Mouse (Mus musculus): ENCODE results near the gene Fcer1a. TPM values are rescaled to one million over a fixed set of nuclear protein-coding genes. Genes with fewer than 3 reads are reported as not detected.
"Not testable (repeated sequence)": the region's sequence is repeated elsewhere in the genome, so short reads cannot be mapped to it uniquely, and the experiment has no call there.

Fcer1a gene
- polyA plus RNA-seq (2012; fragmentation: generic; extraction: Trizol), result not detected

DNA sequence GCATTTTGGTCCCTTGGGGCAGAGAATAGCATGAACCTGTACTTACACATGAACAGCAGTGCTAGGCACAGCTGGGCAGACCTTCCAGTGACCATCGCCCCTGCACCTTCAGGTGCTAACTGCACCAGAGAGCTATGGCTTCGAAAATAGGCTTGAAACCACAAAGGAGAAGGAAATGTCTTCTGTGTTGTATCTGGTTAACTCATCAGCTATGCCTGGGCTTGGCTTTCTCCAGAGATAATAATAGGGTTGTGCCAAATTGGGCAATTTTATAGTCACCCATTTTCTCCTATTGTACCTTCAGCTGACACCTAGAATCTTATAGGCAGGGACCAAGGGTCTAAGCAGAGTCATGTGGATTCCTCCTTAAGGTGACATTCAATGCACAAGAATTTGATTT lies at the start of gene Fcer1a:
Gene Fcer1a, minus strand, starts transcription at position 134 of the 400 bp plus-strand sequence.
- no peak for TF ChIP-seq TCF12 (IDR thresholded peaks at IDR 0.05; ENCODE audit: insufficient read depth, poor library complexity, severe bottlenecking)
- TF ChIP-seq MYOG (IDR thresholded peaks at IDR 0.05; ENCODE audit: control insufficient read depth in 1 of 3, insufficient read depth in 1 of 3, insufficient read length in 2 of 3, low read depth in 2 of 3), result no peak
- TF ChIP-seq SRF (IDR thresholded peaks at IDR 0.05; ENCODE audit: control insufficient read depth, insufficient read length, low read depth), result no peak
- no peak for TF ChIP-seq TCF3 (IDR thresholded peaks at IDR 0.05; ENCODE audit: insufficient read length, low read depth)
- TF ChIP-seq POLR2AphosphoS2 (IDR thresholded peaks at IDR 0.05; ENCODE audit: insufficient read length, low read depth), result no peak
- no peak for TF ChIP-seq REST (IDR thresholded peaks at IDR 0.05; ENCODE audit: insufficient read depth, insufficient read length)
- TF ChIP-seq USF1 (IDR thresholded peaks at IDR 0.05; ENCODE audit: low read depth), result no peak
- no peak for TF ChIP-seq MAX (IDR thresholded peaks at IDR 0.05; ENCODE audit: low read depth)
- TF ChIP-seq CEBPB (IDR thresholded peaks at IDR 0.05; ENCODE audit: insufficient read depth, poor library complexity, severe bottlenecking), result no peak
- TF ChIP-seq POLR2A (IDR thresholded peaks at IDR 0.05; ENCODE audit: insufficient read length, low read depth), result no peak
- no peak for TF ChIP-seq MYOD1 (IDR thresholded peaks at IDR 0.05; ENCODE audit: control insufficient read depth in 1 of 3, insufficient read length in 2 of 3, low read depth in 2 of 3)
- no peak for TF ChIP-seq E2F4 (IDR thresholded peaks at IDR 0.05; ENCODE audit: insufficient read depth)
- no peak within 1 kb of the TSS for H3ac ChIP-seq (ENCODE audit: control insufficient read depth, insufficient read length)
- H3K4me2 ChIP-seq (ENCODE audit: low read depth), result no peak within 1 kb of the TSS
- no peaks in the 10 kb centered on the region for H3K27me3 ChIP-seq (ENCODE audit: control insufficient read depth, insufficient read depth, insufficient read length)
- H3K4me3 ChIP-seq, result no peak within 1 kb of the TSS
- no peaks in the 10 kb centered on the region for H3K36me3 ChIP-seq (ENCODE audit: control insufficient read depth, insufficient read depth)
- no peaks in the 10 kb centered on the region for H3K79me2 ChIP-seq (ENCODE audit: control insufficient read depth, insufficient read depth)

DNA sequence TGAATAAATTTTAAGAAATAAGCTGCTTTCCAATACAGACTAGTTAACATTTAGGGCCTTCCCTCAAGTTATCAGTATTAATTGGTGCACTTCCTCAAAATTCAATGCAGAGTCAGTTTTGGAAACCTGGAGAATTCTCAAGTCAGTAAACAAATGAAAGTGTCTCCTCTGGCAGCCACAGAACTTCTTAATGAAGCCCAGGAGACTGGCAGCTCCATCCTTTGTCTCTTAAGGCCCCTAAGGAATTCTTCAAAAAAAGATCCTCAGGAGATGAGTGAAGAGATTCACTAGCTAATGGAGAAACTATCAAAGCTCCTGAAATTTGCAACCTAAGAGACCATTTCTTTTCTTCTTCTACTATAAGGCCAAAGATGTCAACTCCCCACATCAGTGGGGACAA lies 38.7 kb upstream of the Fcer1a start, which contains the start of gene Olfr418:
Gene Olfr418, plus strand, starts transcription at position 301 of the 400 bp plus-strand sequence.
- no peaks in the 10 kb centered on the region for H3K79me2 ChIP-seq (ENCODE audit: control insufficient read depth, insufficient read depth)
- no peaks in the 10 kb centered on the region for H3K36me3 ChIP-seq (ENCODE audit: control insufficient read depth, insufficient read depth)
- H3K4me2 ChIP-seq (ENCODE audit: low read depth), result no peak within 1 kb of the TSS
- TF ChIP-seq POLR2A (IDR thresholded peaks at IDR 0.05; ENCODE audit: insufficient read length, low read depth), result no peak
- TF ChIP-seq MAX (IDR thresholded peaks at IDR 0.05; ENCODE audit: low read depth), result no peak
- no peak for TF ChIP-seq E2F4 (IDR thresholded peaks at IDR 0.05; ENCODE audit: insufficient read depth)
- no peak for TF ChIP-seq USF1 (IDR thresholded peaks at IDR 0.05; ENCODE audit: low read depth)
- TF ChIP-seq MYOG (IDR thresholded peaks at IDR 0.05; ENCODE audit: control insufficient read depth in 1 of 3, insufficient read depth in 1 of 3, insufficient read length in 2 of 3, low read depth in 2 of 3), result no peak
- no peak for TF ChIP-seq TCF12 (IDR thresholded peaks at IDR 0.05; ENCODE audit: insufficient read depth, poor library complexity, severe bottlenecking)
- no peak for TF ChIP-seq TCF3 (IDR thresholded peaks at IDR 0.05; ENCODE audit: insufficient read length, low read depth)
- no peak for TF ChIP-seq POLR2AphosphoS2 (IDR thresholded peaks at IDR 0.05; ENCODE audit: insufficient read length, low read depth)
- TF ChIP-seq SRF (IDR thresholded peaks at IDR 0.05; ENCODE audit: control insufficient read depth, insufficient read length, low read depth), result no peak
- no peak for TF ChIP-seq CEBPB (IDR thresholded peaks at IDR 0.05; ENCODE audit: insufficient read depth, poor library complexity, severe bottlenecking)
- no peak for TF ChIP-seq REST (IDR thresholded peaks at IDR 0.05; ENCODE audit: insufficient read depth, insufficient read length)
- no peak for TF ChIP-seq MYOD1 (IDR thresholded peaks at IDR 0.05; ENCODE audit: control insufficient read depth in 1 of 3, insufficient read length in 2 of 3, low read depth in 2 of 3)
- no peaks in the 10 kb centered on the region for H3K27me3 ChIP-seq (ENCODE audit: control insufficient read depth, insufficient read depth, insufficient read length)
- H3ac ChIP-seq (ENCODE audit: control insufficient read depth, insufficient read length), result no peak within 1 kb of the TSS
- H3K4me3 ChIP-seq, result no peak within 1 kb of the TSS

DNA sequence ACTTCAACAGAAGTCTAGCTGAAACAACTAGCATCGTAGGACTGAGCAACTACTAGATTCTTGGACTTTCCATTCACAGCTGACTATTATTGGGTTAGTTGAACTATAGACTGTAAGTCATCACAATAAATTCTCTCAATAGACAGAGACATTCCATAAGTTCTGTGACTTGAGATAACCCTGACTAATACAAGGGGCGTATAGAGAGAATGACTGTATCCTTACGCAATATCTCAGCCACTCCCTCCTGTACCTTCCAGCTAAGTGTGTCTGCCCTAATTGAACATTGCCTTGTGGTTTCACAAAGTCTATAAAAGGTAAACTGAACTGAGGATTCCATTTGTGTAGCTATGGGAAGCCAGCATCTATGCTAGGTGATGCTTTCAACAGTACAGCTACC lies 22.9 kb upstream of the Fcer1a start:
- H3K4me3 ChIP-seq, result no peak overlapping the region
- H3K4me2 ChIP-seq (ENCODE audit: low read depth), result no peak overlapping the region
- H3K79me2 ChIP-seq (ENCODE audit: control insufficient read depth, insufficient read depth), result no peaks in the 10 kb centered on the region
- H3K27me3 ChIP-seq (ENCODE audit: control insufficient read depth, insufficient read depth, insufficient read length), result no peaks in the 10 kb centered on the region
- no peaks in the 10 kb centered on the region for H3K36me3 ChIP-seq (ENCODE audit: control insufficient read depth, insufficient read depth)
- TF ChIP-seq CEBPB (IDR thresholded peaks at IDR 0.05; ENCODE audit: insufficient read depth, poor library complexity, severe bottlenecking) (no peak), REST (IDR thresholded peaks at IDR 0.05; ENCODE audit: insufficient read depth, insufficient read length) (no peak), MAX (IDR thresholded peaks at IDR 0.05; ENCODE audit: low read depth) (no peak), MYOG (IDR thresholded peaks at IDR 0.05; ENCODE audit: control insufficient read depth in 1 of 3, insufficient read depth in 1 of 3, insufficient read length in 2 of 3, low read depth in 2 of 3) (no peak), E2F4 (IDR thresholded peaks at IDR 0.05; ENCODE audit: insufficient read depth) (no peak), TCF12 (IDR thresholded peaks at IDR 0.05; ENCODE audit: insufficient read depth, poor library complexity, severe bottlenecking) (no peak), MYOD1 (IDR thresholded peaks at IDR 0.05; ENCODE audit: control insufficient read depth in 1 of 3, insufficient read length in 2 of 3, low read depth in 2 of 3) (no peak), USF1 (IDR thresholded peaks at IDR 0.05; ENCODE audit: low read depth) (no peak), POLR2AphosphoS2 (IDR thresholded peaks at IDR 0.05; ENCODE audit: insufficient read length, low read depth) (no peak), SRF (IDR thresholded peaks at IDR 0.05; ENCODE audit: control insufficient read depth, insufficient read length, low read depth) (no peak), TCF3 (IDR thresholded peaks at IDR 0.05; ENCODE audit: insufficient read length, low read depth) (no peak), POLR2A (IDR thresholded peaks at IDR 0.05; ENCODE audit: insufficient read length, low read depth) (no peak)
- H3ac ChIP-seq (ENCODE audit: control insufficient read depth, insufficient read length), result no peak overlapping the region

DNA sequence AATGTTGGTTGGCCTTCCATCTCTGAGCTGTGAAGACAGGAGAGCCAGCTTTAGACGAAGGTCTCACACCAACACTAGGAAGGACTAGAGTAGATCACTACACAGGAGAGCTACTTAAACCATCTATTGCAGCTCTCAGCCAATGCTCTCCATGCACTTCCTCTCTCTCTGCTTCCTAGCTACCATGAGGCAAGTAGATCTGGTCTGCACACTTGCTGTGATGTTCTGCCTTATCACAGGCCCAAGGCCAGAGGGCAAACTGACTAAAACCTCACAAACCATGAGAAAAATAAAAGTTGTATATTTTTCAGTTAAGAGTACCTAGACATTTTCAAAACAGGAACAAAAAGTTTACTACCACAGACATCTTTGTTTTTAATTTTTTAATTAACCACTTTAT lies 10.0 kb upstream of the Fcer1a start:
- not testable (repeated sequence) for H3K36me3 ChIP-seq (ENCODE audit: control insufficient read depth, insufficient read depth); H3K79me2 ChIP-seq (ENCODE audit: control insufficient read depth, insufficient read depth); H3K4me3 ChIP-seq; H3K27me3 ChIP-seq (ENCODE audit: control insufficient read depth, insufficient read depth, insufficient read length); H3K4me2 ChIP-seq (ENCODE audit: low read depth); H3ac ChIP-seq (ENCODE audit: control insufficient read depth, insufficient read length)

DNA sequence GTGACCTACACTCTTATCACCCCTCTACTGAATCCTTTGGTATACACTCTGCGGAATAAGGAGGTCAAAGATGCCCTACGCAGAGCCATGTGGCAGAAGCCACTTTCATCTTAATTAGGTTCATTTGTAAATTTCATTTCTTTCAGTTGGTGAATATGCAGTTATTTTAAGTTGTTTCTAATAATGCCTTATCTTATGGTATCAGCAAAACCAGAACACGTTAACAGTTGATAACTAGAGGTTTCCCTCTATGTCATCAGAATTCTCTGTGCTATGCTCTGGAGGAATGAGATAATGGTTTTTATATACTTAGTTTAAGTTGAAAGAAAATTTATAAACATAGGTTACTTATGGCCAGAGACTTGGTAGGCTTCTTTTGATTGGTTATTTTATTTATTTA lies 10.5 kb downstream of the Fcer1a start:
- Histone ChIP-seq H3K36me3 (ENCODE audit: control insufficient read depth, insufficient read depth) (no peaks in the 10 kb centered on the region), H3K4me3 (no peak overlapping the region), H3ac (ENCODE audit: control insufficient read depth, insufficient read length) (no peak overlapping the region), H3K27me3 (ENCODE audit: control insufficient read depth, insufficient read depth, insufficient read length) (no peaks in the 10 kb centered on the region), H3K4me2 (ENCODE audit: low read depth) (no peak overlapping the region), H3K79me2 (ENCODE audit: control insufficient read depth, insufficient read depth) (no peaks in the 10 kb centered on the region)
- TF ChIP-seq SRF (IDR thresholded peaks at IDR 0.05; ENCODE audit: control insufficient read depth, insufficient read length, low read depth) (no peak), MYOD1 (IDR thresholded peaks at IDR 0.05; ENCODE audit: control insufficient read depth in 1 of 3, insufficient read length in 2 of 3, low read depth in 2 of 3) (no peak), TCF12 (IDR thresholded peaks at IDR 0.05; ENCODE audit: insufficient read depth, poor library complexity, severe bottlenecking) (no peak), REST (IDR thresholded peaks at IDR 0.05; ENCODE audit: insufficient read depth, insufficient read length) (no peak), POLR2A (IDR thresholded peaks at IDR 0.05; ENCODE audit: insufficient read length, low read depth) (no peak)
